Mouse (Mus musculus) liver, postnatal 0 days (tissue): ENCODE measurements around the gene Nudt15.

Source experiments
- CTCF ChIP-seq: sonication (generic); IDR thresholded peaks from 2 replicates; pipeline ENCODE4 v1.5.1; 2016; ENCODE audit warnings: antibody characterized with exemption, low read depth
- EP300 ChIP-seq: IDR thresholded peaks from 2 replicates; pipeline ENCODE4 v1.6.1; 2016; ENCODE audit warnings: antibody characterized with exemption, low read depth, mild to moderate bottlenecking

DNA sequence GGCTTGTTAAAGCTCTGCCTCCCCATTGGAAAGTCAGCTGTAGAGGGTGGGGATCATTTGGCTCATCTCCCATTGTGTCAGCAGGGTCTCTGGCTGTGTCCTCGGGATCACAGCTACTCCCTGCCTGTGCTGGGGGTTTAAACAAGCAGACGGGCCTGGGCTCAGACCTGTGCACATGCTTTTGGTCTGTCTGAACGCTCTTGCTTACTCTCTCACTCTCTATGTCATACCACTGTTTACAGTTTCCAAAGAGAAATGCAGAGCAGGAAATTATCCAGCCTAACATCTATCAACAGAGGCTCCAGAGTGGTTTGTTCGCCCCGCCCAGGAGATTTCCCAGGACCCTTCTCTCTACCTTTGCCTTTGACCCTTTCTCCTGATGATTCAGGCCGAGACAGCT is 46.3 kb downstream of the Nudt15 start:
- TF ChIP-seq CTCF, result no peak
- TF ChIP-seq EP300, result no peak
